Mouse (Mus musculus) layer of hippocampus, postnatal 10 days (tissue): ENCODE data around the gene Fhl2. TPM values are rescaled to one million over a fixed set of nuclear protein-coding genes. Genes with fewer than 3 reads are reported as not detected.
"Not testable (repeated sequence)": the region's sequence is repeated elsewhere in the genome, so short reads cannot be mapped to it uniquely, and the experiment has no call there.

Source experiments
- DNase-seq, 2 experiments: peaks; one replicate each; pipeline ENCODE4 v3.0.0; 2021; ENCODE audit warnings: low spot score in 2 of 2
- total RNA-seq, 2 experiments: library from RNA; stranded (reverse); gene quantifications; 2 replicates each; pipeline ENCODE4 v1.2.3; 2021

Fhl2 gene
- total RNA-seq, 2 experiments from 2014 or later, result 35.8 to 39.3 TPM

DNA sequence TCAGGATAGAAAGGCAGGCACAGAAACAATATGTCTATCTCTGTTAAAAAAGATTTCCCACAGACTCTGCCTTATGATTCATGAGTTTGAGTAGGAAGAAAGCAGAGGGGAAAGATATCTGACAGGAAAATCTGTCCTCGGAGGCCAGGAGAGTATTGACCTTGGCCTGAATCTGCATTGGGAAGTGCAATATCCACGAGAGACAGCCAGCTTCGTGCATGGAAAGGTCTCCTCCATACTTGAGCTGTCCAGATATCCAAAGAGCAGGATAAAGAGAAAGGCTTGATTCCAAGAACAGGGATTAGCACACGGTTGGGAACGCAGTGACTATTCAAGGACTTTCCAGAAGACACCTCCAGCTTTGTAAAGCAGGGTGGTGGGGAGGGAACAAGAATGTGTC lies 43.2 kb downstream of the Fhl2 start:
- DNase-seq, result no peak

DNA sequence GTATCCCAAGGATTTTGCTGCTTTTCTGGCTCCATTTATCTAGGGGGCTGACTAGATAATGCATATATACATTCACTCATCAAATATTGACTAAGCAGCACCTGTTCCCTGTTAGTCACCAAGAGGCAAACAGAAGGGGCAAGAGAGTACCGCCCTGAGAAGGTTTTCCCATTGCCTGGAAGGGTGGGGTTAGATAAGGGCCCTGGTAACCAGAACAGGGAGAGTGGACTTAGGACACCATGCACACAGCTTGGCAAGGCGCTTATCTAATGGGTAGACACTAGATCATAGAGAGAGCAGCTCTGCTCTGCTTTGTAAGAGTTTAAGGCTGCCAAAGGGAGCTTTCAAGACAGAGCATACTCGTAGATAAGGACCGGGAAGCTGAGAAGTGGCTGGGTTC lies 44.2 kb downstream of the Fhl2 start:
- DNase-seq, result no peak

DNA sequence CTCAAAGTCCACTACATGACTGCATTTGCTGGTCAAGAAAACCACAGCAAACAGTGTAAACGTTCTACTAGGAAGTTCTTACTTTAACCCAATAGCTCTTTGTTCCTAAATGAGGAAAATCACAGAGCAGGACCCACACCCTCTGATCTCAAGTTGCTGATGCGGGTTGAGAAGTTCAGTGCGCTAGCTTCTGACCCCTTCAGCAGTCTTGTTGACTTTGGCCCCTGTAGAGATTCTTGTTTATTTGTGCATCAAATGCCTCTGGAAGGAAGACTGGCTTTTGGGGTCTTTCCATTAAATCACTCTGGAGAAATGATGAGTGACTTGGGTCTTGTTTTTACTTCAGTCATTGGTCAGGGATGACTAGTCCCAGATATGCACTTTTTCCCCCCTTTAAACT lies 46.6 kb downstream of the Fhl2 start:
- DNase-seq, result no peak

DNA sequence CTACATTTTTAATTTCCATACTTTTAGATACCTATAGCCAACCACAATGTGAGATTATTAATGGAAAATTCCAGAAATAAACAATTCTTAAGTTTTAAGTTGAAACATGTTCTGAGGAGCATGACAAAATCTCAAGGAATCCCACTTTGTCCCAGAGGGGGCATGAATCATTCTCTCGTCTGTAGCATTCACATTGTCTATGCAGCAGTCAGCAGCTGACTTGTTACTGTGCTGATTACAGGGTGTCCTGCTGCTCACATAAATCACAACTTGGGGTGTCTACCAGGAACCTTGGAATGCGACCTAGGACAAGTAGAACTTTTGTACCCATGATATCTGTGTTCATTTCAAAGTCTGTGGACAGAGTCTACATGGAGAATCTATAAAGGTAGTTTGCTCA lies 49.3 kb downstream of the Fhl2 start:
- no peak for DNase-seq

DNA sequence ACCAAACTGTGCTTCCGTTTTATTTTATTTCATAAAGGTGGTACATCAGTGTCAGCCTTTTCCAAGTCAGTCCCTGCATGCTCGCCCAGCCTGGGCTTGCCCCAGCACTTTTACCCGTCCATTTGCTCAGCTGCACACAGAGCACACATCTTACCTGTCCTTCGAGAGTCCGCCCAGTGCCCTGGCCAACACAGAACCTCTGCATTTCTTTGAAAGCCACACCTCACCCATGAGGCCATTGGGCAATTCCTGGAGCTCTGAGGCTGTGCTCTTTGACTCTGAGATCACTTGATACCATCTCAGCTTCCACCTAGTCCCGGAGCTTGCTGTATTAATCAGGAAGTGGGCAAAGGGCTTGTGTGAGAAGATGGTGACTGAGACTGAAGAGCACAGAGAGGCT lies 51.4 kb downstream of the Fhl2 start:
- no peak for DNase-seq

DNA sequence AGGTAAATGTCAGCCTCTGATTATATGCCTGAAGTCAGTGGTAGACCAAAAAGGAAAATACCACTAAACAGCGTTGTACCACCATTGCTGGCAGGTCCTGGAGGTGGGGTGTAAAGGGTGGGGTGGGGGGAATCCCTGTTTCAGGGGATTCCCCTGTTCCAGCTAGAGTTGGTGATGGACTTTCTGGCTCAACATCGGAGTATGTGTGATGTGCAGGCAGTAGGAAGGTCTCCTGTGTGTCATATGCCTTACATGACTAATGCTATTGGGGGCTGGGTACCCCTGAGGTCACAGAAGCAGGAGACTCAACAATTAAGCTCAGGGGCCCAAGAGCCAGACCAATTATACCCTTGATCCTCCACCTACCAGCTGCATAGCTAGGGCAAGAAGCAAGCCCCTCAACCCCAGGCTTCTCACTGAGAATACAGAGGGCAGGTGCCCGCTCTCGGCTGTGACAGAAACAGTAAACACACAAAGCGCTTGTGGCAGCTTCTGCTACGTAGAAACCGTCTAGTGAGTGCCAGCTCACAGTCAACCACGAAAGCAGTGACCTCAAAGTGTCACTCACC lies 52.4 kb downstream of the Fhl2 start:
- no peak for DNase-seq

DNA sequence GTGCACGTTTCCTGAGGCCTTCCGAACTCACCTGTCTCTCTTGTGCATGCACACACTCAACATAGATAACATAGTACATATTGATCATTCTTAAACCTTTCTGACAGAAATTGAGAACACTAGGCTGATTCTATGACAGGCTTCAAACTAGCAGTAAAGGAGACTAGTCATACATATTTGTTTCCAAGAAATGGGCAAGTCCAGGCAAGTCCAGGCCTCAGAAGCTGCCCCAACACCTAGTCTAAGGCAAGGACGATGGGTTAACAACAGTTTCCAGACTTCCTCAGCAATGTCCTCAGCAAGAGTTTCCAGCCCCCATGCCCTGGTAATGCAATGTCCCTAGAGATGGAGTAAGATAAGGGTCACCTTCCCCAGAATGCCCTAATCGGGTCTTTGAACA lies 53.0 kb downstream of the Fhl2 start:
- DNase-seq, result no peak

DNA sequence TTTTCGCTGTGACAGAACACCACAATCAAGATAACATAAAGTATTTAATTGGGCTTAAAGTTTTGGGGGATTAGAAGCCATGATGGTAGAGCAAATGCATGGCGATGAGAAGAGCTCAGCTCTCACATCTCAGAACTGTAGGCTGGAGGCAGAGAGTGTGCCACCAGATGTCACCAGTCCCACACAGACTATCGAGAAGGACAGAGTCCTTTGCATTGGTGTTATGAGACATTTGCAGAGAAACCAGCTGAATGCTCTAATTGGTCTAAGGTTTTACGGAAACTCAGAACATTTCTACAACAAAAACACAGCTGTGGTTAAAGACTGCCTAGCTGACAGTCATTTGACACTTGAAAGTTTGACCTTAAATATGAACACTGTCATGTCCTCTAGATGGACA lies 53.5 kb downstream of the Fhl2 start:
- DNase-seq, result no peak

DNA sequence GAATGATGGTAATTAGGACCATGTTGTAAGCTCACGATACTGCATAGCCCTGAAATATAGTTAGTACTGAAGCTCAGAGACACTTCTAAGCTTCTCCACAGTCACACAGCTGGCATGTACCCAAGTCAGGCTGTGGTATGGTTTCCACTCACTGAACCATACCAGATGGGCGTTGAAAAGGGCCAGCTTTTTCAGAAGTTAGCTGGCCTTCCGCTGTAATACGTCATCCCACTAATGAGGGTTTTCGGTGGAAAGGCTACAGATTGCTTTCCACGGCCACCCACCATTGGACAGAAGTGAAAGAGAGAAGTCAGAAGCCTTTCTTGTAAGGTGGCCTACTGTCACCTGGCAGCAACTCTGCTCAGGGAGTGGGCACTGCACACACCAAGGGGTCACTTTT lies 53.9 kb downstream of the Fhl2 start:
- no peak for DNase-seq

DNA sequence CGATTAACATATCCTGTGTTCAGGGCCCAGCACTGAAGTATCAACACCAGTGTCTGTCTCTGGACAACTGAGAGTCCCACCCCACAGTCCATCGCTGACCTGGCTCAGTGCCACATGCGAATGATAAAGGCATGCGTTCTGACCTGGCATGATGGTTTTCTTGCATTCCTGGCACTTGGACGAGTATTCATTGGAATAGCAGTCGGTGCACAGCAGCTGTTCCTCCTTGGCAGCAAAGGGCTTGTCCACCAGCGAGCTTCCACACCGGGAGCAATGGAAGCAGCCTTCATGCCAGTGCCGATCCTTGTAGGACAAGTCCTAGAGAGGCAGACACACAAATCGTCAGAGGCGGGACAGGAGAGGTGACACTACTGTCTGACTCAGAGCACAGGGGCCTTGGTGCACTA lies 55.2 kb downstream of the Fhl2 start:
- no peak for DNase-seq

DNA sequence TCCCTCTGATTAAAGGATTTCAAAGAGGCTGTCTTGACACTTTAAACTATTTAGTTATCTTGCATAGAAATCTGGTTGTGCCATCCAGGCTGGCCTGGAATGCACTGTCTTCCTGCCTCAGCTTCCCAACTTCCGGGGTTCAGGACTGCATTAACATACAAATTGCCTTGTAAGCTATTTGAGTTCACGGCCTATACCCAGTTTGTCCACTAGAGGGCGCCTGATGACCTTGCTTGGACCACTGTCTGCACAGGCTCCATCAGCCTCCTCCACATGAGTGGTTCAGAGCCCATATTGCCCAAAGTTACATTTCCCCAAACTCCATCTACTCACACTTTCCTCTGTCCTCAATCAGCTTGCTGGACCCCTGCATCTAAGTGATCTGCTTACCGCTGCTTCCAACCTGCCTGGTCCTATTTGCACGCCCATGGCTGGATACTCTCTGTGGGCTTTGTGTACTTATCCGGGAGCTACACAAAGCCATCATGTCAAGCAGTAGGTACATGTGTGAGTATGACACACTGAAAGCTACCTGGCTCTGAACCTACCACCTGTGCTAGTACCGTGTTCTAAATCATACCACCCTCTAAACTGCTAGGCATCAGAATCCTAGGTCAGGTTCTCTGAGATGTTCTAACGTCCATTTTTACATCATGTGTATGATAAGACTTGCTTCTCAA lies 57.1 kb downstream of the Fhl2 start:
- DNase-seq, result peak; percentile 88 to 90

DNA sequence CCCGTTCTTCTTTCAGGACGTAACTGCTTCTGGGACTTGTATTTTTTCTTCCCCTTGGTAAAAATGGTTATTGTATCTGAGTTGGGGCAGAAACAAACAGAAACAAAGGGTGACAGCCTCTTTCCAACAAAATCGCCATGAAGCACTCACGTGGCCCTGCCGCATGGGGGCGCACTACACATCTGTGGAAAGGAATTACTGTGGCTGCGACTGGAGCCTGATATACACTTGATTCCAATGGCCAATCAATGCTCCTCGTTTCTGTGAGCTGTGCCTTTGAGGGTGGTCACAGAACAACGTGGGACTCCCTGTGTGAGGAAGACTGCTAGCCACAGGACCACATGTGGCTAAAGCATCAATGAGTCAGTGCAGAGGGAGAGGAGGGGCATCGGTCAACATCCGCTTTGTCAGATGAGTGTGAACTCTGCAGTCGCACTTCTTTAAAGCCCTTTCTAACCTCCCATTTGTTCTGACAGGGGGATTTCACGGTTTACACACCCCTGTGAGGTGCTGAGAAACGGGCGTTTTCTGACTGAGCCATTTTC lies 58.4 kb downstream of the Fhl2 start:
- no peak for DNase-seq

DNA sequence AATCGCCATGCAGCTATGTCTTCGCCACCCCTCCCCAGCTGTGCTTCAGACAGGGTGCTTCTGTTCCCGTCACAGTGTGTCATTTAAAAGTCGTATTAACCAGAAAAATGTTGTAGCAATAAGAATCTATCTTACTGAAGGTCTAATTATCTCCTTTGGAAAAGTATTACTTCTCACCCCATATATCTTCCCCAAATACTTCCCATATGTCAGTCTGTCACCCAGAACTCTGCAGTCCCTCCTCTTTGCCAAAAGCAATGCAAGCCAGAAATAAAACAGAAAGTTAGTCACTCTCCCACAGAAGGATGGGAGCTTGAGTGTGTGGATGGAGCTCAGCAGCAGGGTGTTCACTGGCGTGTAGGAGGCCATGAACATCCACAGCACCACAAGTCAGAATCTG lies 59.5 kb downstream of the Fhl2 start:
- no peak for DNase-seq

DNA sequence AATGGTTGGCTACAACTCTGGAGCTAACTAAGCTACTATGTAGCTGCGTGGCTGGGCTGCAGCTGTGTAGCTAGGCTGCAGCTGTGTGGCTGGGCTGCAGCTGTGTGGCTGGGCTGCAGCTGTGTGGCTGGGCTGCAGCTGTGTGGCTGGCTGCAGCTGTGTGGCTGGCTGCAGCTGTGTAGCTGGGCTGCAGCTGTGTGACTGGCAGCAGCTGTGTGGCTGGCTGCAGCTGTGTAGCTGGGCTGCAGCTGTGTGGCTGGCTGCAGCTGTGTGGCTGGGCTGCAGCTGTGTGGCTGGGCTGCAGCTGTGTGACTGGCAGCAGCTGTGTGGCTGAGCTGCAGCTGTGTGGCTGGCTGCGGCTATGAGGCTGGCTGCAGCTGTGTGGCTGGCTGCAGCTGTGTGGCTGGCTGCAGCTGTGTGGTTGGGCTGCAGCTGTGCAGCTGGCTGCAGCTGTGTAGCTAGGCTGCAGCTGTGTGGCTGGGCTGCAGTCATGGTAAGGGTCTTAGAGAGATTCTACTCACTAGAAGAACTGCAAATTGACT lies 60.2 kb downstream of the Fhl2 start:
- not testable (repeated sequence) for DNase-seq

DNA sequence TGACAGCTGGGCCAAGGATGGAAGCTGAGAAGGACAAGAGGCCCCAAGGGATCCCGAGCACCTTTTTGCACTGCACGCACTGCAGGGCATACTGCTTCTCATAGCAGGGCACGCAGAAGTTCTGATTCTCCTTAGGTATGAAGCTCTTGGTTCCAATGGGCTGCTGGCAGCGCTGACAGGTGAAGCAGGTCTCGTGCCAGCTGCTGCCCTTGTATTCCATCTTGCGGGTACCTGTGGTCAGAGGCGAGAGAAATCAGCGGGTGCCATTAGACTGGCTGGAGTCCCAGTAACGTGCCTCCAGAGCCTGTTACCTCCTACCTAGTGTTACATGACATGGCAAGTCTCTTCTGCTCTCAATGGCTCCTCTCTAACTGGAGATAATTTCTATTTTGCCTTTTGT lies 65.2 kb downstream of the Fhl2 start:
- no peak for DNase-seq

DNA sequence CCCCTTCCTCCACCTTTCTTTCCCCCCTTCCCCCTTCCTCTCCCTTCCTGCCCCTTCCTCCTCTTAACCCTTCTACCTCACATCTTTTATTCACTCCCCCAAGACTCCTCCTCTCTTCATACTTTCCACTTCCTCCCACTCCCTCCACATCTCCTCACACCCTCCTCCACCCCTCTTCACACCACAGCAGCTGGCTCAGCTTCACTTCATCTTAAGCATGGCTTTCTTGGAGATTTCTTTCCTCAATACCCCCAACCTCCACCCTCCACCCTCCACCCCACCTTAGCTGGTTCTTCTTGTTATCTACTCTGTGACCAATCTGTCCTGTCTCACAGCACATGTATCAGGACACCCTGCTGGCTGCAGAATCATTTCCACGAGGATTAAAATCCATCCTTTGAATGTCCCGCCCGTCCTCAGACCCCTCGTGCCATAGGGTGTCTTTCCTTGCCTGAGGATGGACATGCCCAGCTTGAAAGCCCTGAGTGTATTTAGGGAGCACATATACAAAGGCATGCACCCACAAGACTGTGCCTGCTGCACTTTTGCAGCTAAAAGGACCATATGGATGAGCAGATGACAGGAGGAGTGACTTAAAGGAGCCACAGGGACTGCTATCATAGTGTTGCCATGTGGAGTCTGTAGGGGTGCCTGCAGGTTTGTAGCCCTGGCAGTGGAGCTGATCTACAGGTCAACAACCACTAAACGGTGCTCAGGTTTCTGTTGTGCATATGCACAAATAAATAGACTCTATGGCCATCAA lies 66.4 kb downstream of the Fhl2 start:
- no peak for DNase-seq

DNA sequence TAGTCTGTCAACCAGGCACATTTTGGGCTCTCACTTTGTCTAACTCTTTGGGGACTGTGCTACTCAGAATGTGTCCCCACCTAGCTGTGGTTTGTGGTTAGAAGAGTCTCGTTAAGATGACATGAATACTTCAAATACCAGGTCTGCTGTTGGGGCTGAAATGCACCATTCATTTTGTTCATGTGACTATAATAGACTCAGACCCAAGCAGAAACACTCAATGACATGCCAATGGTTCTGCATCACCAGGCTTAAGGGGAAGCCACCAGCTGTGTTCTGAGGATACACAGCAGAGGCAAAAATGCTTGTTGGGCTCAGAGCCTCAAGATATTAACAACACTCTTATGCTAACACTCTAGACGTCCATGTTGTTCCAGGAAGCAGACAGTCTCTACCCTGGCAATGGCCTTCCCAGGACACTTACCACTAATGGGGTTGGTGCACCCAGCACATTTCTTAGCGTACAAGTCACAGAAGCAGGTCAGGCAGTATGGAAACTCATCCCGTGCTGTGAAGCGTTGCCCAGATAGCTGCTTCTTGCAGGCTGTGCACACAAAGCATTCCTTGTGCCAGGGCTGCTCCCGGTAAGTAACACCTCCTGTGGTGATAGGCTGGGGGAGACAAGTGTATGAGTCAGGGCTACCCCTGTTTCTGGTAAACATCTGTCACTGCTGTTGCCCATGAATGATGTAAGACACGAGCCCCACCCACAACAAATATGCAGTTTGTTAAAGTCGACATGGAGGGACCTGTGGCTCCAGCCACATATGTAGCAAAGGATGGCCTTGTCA lies 68.8 kb downstream of the Fhl2 start:
- no peak for DNase-seq

DNA sequence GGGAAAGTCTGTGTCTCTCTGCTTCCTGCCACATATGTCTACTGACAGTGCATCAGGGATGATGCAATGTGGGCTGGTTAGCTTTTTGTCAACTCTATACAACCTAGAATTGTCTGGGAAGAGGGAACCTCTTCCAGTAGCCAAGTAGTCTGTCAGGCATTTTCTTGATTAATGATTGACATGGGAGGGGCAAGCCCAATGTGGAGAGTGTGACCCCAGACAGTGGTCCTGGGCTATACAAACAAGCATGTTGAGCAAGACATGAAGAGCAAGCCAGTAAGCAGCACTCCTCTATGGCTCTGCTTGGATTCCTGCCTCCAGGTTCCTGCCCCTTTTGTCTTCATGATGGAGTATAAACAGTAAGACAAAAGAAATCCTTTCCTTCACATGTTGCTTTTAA lies 69.6 kb downstream of the Fhl2 start:
- no peak for DNase-seq

DNA sequence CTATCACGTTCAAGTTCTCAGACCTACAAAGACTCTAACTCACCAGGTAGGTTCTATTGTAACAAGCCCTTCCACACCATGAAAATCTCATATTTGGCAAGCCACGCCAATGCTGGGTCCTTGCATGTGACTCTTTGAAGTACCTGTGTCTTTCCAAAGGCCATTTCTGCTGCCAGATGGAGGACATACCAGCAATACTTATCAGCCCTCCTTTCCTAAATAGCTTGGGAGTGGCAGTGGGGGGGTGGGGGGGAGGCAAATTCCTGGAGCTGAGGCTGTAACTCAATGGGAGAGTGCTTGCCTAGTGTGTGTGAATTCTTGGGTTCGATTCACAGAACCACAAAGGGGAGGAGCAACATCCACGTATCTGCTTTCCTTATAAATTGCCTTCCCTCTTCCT lies 72.1 kb downstream of the Fhl2 start:
- DNase-seq, result no peak

DNA sequence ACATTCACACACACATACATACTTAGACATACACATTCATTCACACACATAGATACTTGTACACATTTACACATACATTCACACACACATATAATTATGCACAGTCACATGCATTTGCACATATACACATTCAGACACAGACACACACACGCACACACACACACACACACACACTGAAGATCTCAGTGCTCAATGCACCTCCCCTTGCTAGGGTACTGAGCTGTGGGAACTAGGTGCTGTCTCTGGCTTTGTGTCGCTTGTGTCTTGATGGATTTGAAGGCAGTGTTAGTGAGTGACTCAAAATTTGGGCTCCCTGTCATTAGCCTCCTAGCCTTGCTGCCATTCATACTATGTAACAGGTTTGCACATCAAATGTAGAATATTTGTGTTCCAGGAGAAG lies 74.2 kb downstream of the Fhl2 start:
- no peak for DNase-seq

DNA sequence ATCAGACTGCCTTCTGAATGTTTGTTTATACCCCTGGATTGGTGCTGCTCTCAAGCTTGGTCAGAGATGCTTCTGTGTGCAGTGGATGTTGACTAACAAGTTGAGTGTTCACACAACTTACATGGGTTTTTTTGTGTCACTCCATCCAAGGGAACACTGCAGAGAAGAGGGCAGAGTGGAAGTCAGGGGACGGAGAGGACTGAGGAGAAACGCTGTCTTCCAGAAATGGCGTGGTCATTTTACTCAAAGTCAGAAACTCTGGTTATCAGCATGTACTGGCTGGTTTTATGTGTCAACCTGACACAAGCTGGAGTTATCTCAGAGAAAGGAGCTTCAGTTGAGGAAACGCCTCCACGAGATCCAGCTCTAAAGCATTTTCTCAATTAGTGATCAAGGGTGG lies 75.8 kb downstream of the Fhl2 start:
- DNase-seq, result no peak
